Mouse (Mus musculus): Measurements from ENCODE around the gene Bst2. TPM values are rescaled to one million over a fixed set of nuclear protein-coding genes. Genes with fewer than 3 reads are reported as not detected.

Bst2 gene
- polyA plus RNA-seq, 1 experiment from 2014 or later: 85.5 TPM

DNA sequence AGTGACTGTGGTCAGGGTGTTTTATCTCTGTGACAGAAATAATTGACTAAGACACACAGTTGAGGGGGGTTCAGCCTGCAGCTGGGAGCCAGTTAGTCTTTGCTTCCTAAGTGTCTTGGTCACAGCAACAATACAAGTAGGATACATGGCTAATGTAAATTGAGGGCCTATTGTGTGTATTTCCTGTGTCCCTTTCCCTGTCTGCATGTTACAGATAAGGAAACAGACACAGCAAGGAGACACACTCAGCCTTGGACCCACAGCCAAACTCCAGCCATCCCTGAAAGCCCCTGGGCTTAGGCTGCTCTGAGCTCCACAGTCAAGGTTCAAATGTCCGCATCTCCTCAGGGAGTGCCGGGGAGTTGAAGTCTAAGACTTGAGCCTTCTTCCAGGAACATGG is 17.4 kb upstream of the Bst2 start:
- no peak for ATAC-seq
- H3K4me2 ChIP-seq (replicated peaks; ENCODE audit: low read depth): no peak overlapping the region
- 69% methylated on average over 2 of the region's 2 CpGs for WGBS
- no peaks in the 10 kb centered on the region for H3K9me3 ChIP-seq (ENCODE audit: control insufficient read depth)
- TF ChIP-seq CTCF (IDR thresholded peaks at IDR 0.05; ENCODE audit: low read depth): no peak
- peaks cover 30% of the 10 kb centered on the region for H3K27me3 ChIP-seq (replicated peaks; ENCODE audit: control insufficient read depth, insufficient read depth, low read length)
- H3K9ac ChIP-seq (ENCODE audit: low read depth, low read length): no peak overlapping the region
- no peaks in the 10 kb centered on the region for H3K4me1 ChIP-seq (replicated peaks; ENCODE audit: control insufficient read depth, insufficient read depth, low read length)
- H3K36me3 ChIP-seq (ENCODE audit: control insufficient read depth, insufficient read depth): 0 out of 2 replicates have a peak, but pooled peaks cover under 1% of the 10 kb centered on the region
- H3K27ac ChIP-seq (ENCODE audit: low read depth, low read length): no peak overlapping the region
- no peak overlapping the region for H3K4me3 ChIP-seq (ENCODE audit: low read depth, low read length)

DNA sequence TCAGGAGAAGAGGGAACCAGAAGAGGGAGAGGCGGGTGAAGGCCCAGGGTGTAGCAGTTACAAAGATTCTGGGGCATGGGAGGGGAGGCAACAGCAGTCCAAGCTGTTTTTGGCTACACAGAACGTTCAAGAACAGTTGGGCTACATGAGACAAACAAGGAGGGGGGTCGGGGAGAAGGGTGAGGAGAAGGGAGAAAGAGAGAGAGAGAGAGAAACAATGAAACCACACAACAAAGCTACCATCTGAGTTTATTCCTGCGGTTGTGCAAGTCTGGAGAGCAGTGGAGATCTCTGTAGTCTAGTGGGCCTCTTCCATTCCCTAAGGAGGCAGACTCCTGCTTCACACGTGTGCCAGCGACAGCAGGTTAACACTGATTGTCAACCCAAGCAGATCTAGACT is 16.7 kb upstream of the Bst2 start:
- H3K9ac ChIP-seq (ENCODE audit: low read depth, low read length): no peak overlapping the region
- TF ChIP-seq CTCF (IDR thresholded peaks at IDR 0.05; ENCODE audit: low read depth): no peak
- no peaks in the 10 kb centered on the region for H3K4me1 ChIP-seq (replicated peaks; ENCODE audit: control insufficient read depth, insufficient read depth, low read length)
- no peaks in the 10 kb centered on the region for H3K9me3 ChIP-seq (ENCODE audit: control insufficient read depth)
- no peak overlapping the region for H3K4me2 ChIP-seq (replicated peaks; ENCODE audit: low read depth)
- 0 out of 2 replicates have a peak, but pooled peaks cover 6% of the 10 kb centered on the region for H3K36me3 ChIP-seq (ENCODE audit: control insufficient read depth, insufficient read depth)
- H3K27ac ChIP-seq (ENCODE audit: low read depth, low read length): no peak overlapping the region
- no peak overlapping the region for H3K4me3 ChIP-seq (ENCODE audit: low read depth, low read length)
- no peak for ATAC-seq
- peaks cover 23% of the 10 kb centered on the region for H3K27me3 ChIP-seq (replicated peaks; ENCODE audit: control insufficient read depth, insufficient read depth, low read length)
- 66% methylated on average over 6 of the region's 6 CpGs for WGBS

DNA sequence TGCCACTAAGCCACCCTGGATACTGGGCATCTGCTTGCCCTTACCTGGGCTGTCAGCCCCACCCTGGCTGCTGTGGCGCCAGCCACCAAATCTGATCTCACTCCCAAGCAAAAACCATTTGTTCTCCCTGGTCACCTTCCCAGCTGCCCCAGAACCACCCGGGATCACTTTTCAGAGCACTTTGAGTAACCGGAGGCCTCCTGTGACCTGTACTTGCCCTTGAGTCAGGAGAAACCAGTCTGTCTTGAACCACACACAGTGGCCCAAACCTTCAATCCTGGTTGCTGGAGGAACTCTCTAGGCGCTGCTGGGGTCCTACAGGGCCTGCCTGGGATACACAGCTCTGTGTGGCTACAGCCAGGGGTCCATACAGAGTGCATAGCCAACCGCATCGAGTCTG is 15.5 kb upstream of the Bst2 start:
- Histone ChIP-seq H3K9me3 (ENCODE audit: control insufficient read depth) (no peaks in the 10 kb centered on the region), H3K36me3 (ENCODE audit: control insufficient read depth, insufficient read depth) (peaks cover 10% of the 10 kb centered on the region; the same call in 1 of the 2 replicates), H3K9ac (ENCODE audit: low read depth, low read length) (no peak overlapping the region), H3K27ac (ENCODE audit: low read depth, low read length) (no peak overlapping the region), H3K4me1 (replicated peaks; ENCODE audit: control insufficient read depth, insufficient read depth, low read length) (no peaks in the 10 kb centered on the region), H3K4me3 (ENCODE audit: low read depth, low read length) (no peak overlapping the region), H3K27me3 (replicated peaks; ENCODE audit: control insufficient read depth, insufficient read depth, low read length) (peaks cover 11% of the 10 kb centered on the region; the same call in 1 of the 2 replicates), H3K4me2 (replicated peaks; ENCODE audit: low read depth) (no peak overlapping the region)
- TF ChIP-seq CTCF (IDR thresholded peaks at IDR 0.05; ENCODE audit: low read depth): no peak
- 53% methylated on average over 6 of the region's 6 CpGs for WGBS
- ATAC-seq: no peak

DNA sequence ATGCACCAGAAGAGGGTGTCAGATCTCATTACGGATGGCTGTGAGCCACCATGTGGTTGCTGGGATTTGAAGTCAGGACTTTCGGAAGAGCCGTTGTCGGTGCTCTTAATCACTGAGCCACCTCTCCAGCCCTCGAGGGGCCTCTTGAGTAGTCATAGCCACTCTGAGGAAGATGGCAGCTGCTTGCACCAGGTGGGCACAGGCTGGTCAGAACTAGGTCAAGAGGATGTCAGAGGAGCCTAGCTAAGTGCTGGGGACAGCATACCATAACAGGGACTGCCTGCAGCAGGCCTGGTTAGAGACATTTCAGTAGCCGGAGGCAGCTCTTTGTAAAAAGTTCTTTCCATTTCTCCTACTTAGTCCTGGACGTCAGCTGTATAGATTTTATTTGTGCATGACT is 13.5 kb upstream of the Bst2 start:
- Histone ChIP-seq H3K4me1 (replicated peaks; ENCODE audit: control insufficient read depth, insufficient read depth, low read length) (no peaks in the 10 kb centered on the region), H3K9ac (ENCODE audit: low read depth, low read length) (no peak overlapping the region), H3K36me3 (ENCODE audit: control insufficient read depth, insufficient read depth) (peaks cover 27% of the 10 kb centered on the region; the same call in 1 of the 2 replicates), H3K27ac (ENCODE audit: low read depth, low read length) (no peak overlapping the region), H3K4me3 (ENCODE audit: low read depth, low read length) (no peak overlapping the region), H3K4me2 (replicated peaks; ENCODE audit: low read depth) (no peak overlapping the region), H3K27me3 (replicated peaks; ENCODE audit: control insufficient read depth, insufficient read depth, low read length) (0 out of 2 replicates have a peak, but pooled peaks cover 5% of the 10 kb centered on the region), H3K9me3 (ENCODE audit: control insufficient read depth) (no peaks in the 10 kb centered on the region)
- no peak for ATAC-seq
- 62% methylated on average over 7 of the region's 7 CpGs for WGBS
- TF ChIP-seq CTCF (IDR thresholded peaks at IDR 0.05; ENCODE audit: low read depth): no peak

DNA sequence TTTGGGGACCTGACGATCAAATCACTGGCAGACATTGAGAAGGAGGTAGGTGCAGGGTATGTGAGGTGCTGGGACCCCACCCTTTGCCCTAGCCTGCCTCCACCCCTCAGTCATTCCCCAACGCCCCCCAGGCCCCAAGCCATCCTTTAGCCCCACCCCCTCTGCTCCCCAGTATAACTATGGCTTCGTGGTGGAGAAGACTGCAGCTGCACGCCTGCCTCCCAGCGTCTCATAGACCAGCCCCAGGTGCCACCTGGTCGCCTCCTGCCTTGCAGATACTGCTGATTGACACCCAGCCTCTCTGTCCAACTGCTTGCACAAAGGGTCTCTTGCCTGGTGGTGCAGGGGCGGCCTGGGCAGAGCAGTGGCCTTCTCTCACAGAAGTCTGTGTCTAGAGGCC is 10.3 kb upstream of the Bst2 start:
- 85% methylated on average over 7 of the region's 7 CpGs for WGBS
- TF ChIP-seq CTCF (IDR thresholded peaks at IDR 0.05; ENCODE audit: low read depth): no peak

DNA sequence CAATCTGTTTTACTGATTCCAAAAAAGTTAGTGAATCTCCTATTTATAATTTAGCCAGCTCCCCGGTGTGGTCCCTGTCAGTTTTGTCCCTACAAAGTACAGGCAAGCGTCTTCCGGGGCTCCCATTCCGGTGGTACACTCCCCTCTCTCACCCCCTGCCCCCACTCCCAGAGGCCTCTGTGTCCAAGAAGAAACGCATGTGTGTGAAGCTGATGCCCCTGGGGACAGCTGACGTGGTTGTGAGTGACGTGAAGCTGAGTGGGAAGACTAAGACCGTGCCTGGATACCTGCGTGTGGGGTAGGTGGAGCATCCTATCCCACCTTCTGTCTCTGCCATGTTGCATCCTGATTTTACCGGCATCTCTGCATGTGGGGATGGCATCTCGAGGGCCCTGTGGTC is 7.8 kb upstream of the Bst2 start:
- no peak for ATAC-seq

More for the DNA sequence above, 10.3 kb upstream of the Bst2 start:
- no peak overlapping the region for H3K9ac ChIP-seq (ENCODE audit: low read depth, low read length)
- no peak overlapping the region for H3K27ac ChIP-seq (ENCODE audit: low read depth, low read length)
- H3K4me1 ChIP-seq (replicated peaks; ENCODE audit: control insufficient read depth, insufficient read depth, low read length): 0 out of 2 replicates have a peak, but pooled peaks cover 2% of the 10 kb centered on the region
- no peak for ATAC-seq
- peaks cover 34% of the 10 kb centered on the region; the same call in 1 of the 2 replicates for H3K36me3 ChIP-seq (ENCODE audit: control insufficient read depth, insufficient read depth)
- no peaks in the 10 kb centered on the region for H3K27me3 ChIP-seq (replicated peaks; ENCODE audit: control insufficient read depth, insufficient read depth, low read length)
- no peaks in the 10 kb centered on the region for H3K9me3 ChIP-seq (ENCODE audit: control insufficient read depth)
- H3K4me2 ChIP-seq (replicated peaks; ENCODE audit: low read depth): no peak overlapping the region
- no peak overlapping the region for H3K4me3 ChIP-seq (ENCODE audit: low read depth, low read length)

More for the DNA sequence above, 7.8 kb upstream of the Bst2 start:
- Histone ChIP-seq H3K36me3 (ENCODE audit: control insufficient read depth, insufficient read depth) (peaks cover 34% of the 10 kb centered on the region; the same call in 1 of the 2 replicates), H3K27ac (ENCODE audit: low read depth, low read length) (no peak overlapping the region), H3K4me3 (ENCODE audit: low read depth, low read length) (no peak overlapping the region), H3K9me3 (ENCODE audit: control insufficient read depth) (no peaks in the 10 kb centered on the region), H3K4me2 (replicated peaks; ENCODE audit: low read depth) (no peak overlapping the region), H3K4me1 (replicated peaks; ENCODE audit: control insufficient read depth, insufficient read depth, low read length) (0 out of 2 replicates have a peak, but pooled peaks cover 2% of the 10 kb centered on the region), H3K9ac (ENCODE audit: low read depth, low read length) (no peak overlapping the region), H3K27me3 (replicated peaks; ENCODE audit: control insufficient read depth, insufficient read depth, low read length) (no peaks in the 10 kb centered on the region)
- no peak for TF ChIP-seq CTCF (IDR thresholded peaks at IDR 0.05; ENCODE audit: low read depth)
- WGBS: 89% methylated on average over 11 of the region's 11 CpGs

All from intestine, postnatal 0 days (tissue).